Comparison of ENCODE assay signal across 8 mouse cellular contexts in genomic region chr9:61351164-61351563, GRCm38 (mm10). TPM values are rescaled to one million over a fixed set of nuclear protein-coding genes. Genes with fewer than 3 reads are reported as not detected.
DNase-seq lines count a peak whose midpoint lies in the region.

No protein-coding gene starts in this region.

- DNase-seq in right cerebral cortex, postnatal 14 days: peak; percentile 29
- DNase-seq in right cerebral cortex, adult 18-20 months: no peak
- peak; percentile 46 for DNase-seq in gastrocnemius, postnatal 25 days
- peak; percentile 87 for DNase-seq in kidney, adult 18-20 months
- DNase-seq in lung, postnatal 25 days (ENCODE audit: low spot score): peak; percentile 59
- DNase-seq in thymus, adult 18-20 months: no peak
- no peak for DNase-seq in layer of hippocampus, postnatal 36 days
- DNase-seq in thymus, postnatal 4 days: no peak

RNA-seq across cellular contexts. Expression of gene Tle3, which starts 21.0 kb away (rescaled TPM):
- 1 to 10 TPM; 7.9 to 10.0 TPM for total RNA-seq in gastrocnemius, postnatal 25 days (2021)
- 10 to 100 TPM; 51.5 to 53.2 TPM for total RNA-seq in layer of hippocampus, postnatal 36 days (2021)

Comparison
In these comparisons a context has a peak if more than half of its experiments do, and no peak if none do; other contexts are left out.
1. DNase-seq: peak in right cerebral cortex, postnatal 14 days (single experiment), gastrocnemius, postnatal 25 days (single experiment), kidney, adult 18-20 months (single experiment) and lung, postnatal 25 days (single experiment); none in right cerebral cortex, adult 18-20 months (single experiment), thymus, adult 18-20 months (0 of 2), layer of hippocampus, postnatal 36 days (0 of 2) and thymus, postnatal 4 days (single experiment).
2. RNA of gene Tle3, which starts 21.0 kb away (total RNA-seq): 51.5 to 53.2 TPM in layer of hippocampus, postnatal 36 days; 7.9 to 10.0 TPM in gastrocnemius, postnatal 25 days; every median in the first group is over 4 times any median in the second.